Mouse (Mus musculus) bone marrow, adult 2 months (tissue): ENCODE measurements around the gene Antxrl. TPM values are rescaled to one million over a fixed set of nuclear protein-coding genes. Genes with fewer than 3 reads are reported as not detected.
A peak's percentile ranks its signal among the peaks of the same experiment; 100 is the strongest.

Experiments used
- H3K27ac ChIP-seq: fragments of 200-500 bp; 2 replicates; pipeline ENCODE4 v1.5.1; 2012; ENCODE audit warnings: low read depth, mild to moderate bottlenecking, control low read depth, inconsistent platforms, low read length; ENCODE audit not compliant: control insufficient read depth, poor library complexity, insufficient read depth
- H3K4me1 ChIP-seq: fragments of 200-500 bp; 2 replicates; pipeline ENCODE4 v1.6.1; 2011; ENCODE audit warnings: low read length; ENCODE audit not compliant: control insufficient read depth, insufficient read depth
- H3K4me3 ChIP-seq: fragments of 200-500 bp; replicated peaks from 2 replicates; pipeline ENCODE3; 2011; ENCODE audit warnings: mild to moderate bottlenecking, low read depth, low read length, control low read depth; ENCODE audit not compliant: control insufficient read depth
- CTCF ChIP-seq: fragments of 200-500 bp; IDR thresholded peaks from 2 replicates; pipeline ENCODE4 v1.5.1; 2011; ENCODE audit warnings: low read length, control low read depth; ENCODE audit not compliant: control insufficient read depth, insufficient read depth
- POLR2A ChIP-seq: fragments of 200-500 bp; IDR thresholded peaks from 2 replicates; pipeline ENCODE4 v1.6.1; 2011; ENCODE audit warnings: low read depth, mild to moderate bottlenecking, control low read depth, low read length, borderline replicate concordance; ENCODE audit not compliant: control insufficient read depth
- WGBS: fragments of 180-500 bp; shearing (Covaris S2); methylation state at CpG from one replicate; pipeline ENCODE4 v1.1.7; 2018; 5-methylcytosine and 5-hydroxymethylcytosine counted together
- polyA plus RNA-seq: library from polyadenylated mRNA; stranded (reverse); fragments of >200 nt; gene quantifications from 2 replicates; pipeline ENCODE4 v1.2.4, GENCODE M21; 2011; ENCODE audit warnings: low replicate concordance; ENCODE audit not compliant: missing spikeins, insufficient read depth, insufficient read length

Antxrl gene
- polyA plus RNA-seq, 1 experiment: not detected

DNA sequence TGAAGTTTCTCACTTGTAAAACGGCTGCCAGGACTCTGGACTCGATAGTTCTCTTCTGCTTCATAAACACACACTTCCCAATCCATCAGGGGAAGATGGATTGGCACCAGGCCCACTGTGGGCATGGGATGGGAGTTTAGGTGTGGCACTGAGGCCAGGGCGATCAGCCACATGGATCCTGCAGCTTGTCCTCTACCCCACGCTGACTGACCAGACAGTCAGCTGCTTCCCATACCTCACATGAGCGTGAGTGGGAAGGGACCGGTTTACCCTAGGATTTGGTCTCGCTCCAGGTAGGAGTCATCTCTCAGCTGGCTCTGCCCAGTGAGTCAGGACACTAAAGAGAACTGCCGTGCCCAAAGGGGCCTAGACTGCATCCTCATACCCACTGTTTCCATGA, 37.3 kb downstream of the Antxrl start:
- Histone ChIP-seq H3K27ac (no peak overlapping the region), H3K4me1 (no peaks in the 10 kb centered on the region), H3K4me3 (no peak overlapping the region)
- WGBS: 78% methylated on average over 8 of the region's 8 CpGs
- TF ChIP-seq POLR2A (no peak), CTCF (no peak)

DNA sequence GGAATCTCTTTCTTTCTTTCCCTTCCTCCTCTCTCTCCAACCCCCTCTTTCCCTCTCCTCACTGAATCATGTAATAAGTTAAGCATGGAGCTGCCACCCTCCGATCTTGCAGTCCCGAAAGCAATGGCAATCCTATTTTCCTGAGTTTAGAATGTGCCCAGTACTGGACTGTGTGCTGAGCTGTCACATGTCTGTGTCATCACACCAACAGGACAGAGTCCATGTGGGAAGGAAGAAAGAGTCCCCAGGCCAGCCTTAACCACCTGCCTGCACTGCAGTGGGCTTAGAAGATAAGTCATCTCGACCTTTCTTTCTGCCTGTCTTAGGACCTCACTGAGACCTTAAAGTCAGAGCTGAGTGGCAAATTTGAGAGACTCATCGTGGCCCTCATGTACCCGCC, 39.0 kb downstream of the Antxrl start:
- no peak overlapping the region for H3K27ac ChIP-seq
- 72% methylated on average over 5 of the region's 5 CpGs for WGBS
- no peaks in the 10 kb centered on the region for H3K4me1 ChIP-seq
- TF ChIP-seq POLR2A (no peak), CTCF (no peak)
- no peak overlapping the region for H3K4me3 ChIP-seq

DNA sequence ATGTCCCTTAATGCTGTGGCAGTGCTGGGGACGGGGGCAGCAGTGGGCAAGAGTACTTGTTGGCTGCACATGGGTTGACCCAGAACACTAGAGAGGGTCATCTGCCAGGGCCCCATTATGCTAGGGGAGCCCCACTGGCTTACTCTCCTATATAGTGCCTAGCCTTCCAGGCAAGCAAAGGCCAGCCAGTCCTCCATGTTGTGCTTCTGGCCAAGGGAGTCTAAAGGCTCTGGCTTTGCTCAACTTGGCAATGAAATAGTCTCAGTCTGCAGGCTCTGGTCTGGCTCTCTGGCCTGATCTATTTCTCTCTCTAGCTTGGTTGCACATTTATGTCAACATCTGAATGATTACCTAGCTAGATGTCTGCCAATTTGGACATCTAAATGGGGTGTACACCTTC, 40.3 kb downstream of the Antxrl start:
- 58% methylated on average over 1 of the region's 1 CpGs for WGBS
- TF ChIP-seq POLR2A: no peak
- no peak for TF ChIP-seq CTCF
- no peak overlapping the region for H3K4me3 ChIP-seq
- H3K27ac ChIP-seq: no peak overlapping the region
- no peaks in the 10 kb centered on the region for H3K4me1 ChIP-seq

DNA sequence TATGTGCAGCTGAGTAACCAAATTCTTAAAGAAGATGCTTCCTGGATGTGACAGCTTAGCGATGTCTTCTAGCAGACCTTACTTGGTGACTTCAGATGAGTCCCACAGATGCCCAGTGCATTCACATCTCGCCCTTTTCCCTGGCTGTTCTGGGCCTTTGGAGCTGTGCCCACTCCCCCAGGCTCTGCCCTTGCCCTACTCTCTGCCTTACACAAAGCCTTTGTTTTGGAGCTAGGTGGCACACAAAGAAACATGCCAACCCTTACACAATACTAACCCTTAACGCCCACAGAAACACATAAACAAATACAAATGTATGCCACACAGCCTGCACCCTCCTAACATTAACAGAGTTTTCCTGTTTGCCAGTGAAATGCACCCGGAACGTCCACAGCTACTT, 43.7 kb downstream of the Antxrl start:
- H3K4me1 ChIP-seq: no peaks in the 10 kb centered on the region
- no peak overlapping the region for H3K4me3 ChIP-seq
- no peak for TF ChIP-seq CTCF
- no peak for TF ChIP-seq POLR2A
- no peak overlapping the region for H3K27ac ChIP-seq
- WGBS: 68% methylated on average over 5 of the region's 5 CpGs

DNA sequence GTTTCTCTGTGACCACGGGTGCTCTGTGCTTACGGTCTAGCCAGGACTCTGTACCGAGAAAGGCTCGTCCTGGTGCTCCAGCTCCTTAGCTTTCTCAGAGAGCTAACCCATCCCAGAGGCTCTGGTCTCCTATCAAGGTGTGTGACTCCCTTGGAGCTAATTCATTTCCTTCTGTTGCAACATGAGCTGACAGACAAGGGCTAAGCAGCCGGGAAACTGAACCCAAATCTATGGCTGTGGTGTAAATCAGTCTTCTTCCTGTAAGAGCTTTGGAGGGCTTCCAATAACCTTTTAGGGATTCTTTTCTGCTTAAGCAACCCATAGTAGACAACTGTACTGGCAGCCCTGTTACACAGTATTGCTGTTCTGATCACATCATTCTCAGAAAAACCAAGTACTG, 50.1 kb downstream of the Antxrl start, which contains the start of gene A630023A22Rik:
Gene A630023A22Rik (minus strand): TSS at position 154 of the 400 bp plus-strand sequence.
- Histone ChIP-seq H3K27ac (no peak within 1 kb of the TSS), H3K4me1 (no peaks in the 10 kb centered on the region), H3K4me3 (no peak within 1 kb of the TSS)
- TF ChIP-seq CTCF (no peak), POLR2A (no peak)
- WGBS: 52% methylated on average over 5 of the region's 5 CpGs

DNA sequence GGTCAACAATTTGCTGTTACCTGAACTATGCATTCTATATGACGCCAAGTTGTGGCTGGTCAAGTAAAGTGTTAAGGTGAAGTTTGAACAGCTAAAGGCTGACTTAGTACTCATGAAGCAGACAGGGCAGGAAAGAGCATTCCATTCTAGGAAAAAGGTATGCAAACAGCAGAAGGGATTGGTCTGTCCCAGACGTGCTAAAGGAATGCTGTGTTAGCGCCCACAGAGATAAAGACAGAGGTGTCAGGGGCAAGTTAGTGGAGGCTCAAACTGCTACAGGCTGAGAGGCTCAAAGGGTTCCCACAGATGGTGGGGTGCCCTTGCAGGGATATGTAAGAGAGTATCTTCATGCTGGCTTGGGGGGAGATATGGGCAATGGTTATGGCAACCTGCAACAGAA, 51.3 kb downstream of the Antxrl start:
- 67% methylated on average over 3 of the region's 3 CpGs for WGBS
- H3K27ac ChIP-seq: no peak overlapping the region
- TF ChIP-seq CTCF (no peak), POLR2A (no peak)

DNA sequence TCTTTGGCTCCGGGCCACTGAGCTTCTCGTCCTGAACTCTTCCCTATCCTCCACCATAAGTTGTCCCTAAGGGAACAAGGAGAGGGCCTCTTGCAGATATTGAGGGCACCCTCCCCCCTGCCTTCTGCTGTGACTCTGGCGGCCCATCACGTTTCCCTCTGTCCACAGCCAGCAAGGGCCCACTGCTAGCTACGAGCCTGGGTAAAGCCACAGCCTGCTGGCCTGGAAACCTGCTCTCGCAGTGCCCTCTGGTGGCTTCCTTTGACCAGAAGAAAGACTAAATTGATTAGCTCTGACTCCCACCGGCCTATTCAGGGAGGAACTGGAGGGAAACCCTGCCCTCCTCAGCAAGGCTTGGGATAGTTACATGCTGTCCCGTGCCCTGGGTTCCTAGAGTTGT, 52.4 kb downstream of the Antxrl start:
- H3K4me1 ChIP-seq: no peaks in the 10 kb centered on the region
- TF ChIP-seq CTCF (peak; percentile 24; the same call in 1 of the 2 replicates), POLR2A (no peak)
- WGBS: 19% methylated on average over 8 of the region's 8 CpGs
- H3K4me3 ChIP-seq: no peak overlapping the region
- no peak overlapping the region for H3K27ac ChIP-seq

More for the DNA sequence above, 51.3 kb downstream of the Antxrl start:
- Histone ChIP-seq H3K4me1 (no peaks in the 10 kb centered on the region), H3K4me3 (no peak overlapping the region)

DNA sequence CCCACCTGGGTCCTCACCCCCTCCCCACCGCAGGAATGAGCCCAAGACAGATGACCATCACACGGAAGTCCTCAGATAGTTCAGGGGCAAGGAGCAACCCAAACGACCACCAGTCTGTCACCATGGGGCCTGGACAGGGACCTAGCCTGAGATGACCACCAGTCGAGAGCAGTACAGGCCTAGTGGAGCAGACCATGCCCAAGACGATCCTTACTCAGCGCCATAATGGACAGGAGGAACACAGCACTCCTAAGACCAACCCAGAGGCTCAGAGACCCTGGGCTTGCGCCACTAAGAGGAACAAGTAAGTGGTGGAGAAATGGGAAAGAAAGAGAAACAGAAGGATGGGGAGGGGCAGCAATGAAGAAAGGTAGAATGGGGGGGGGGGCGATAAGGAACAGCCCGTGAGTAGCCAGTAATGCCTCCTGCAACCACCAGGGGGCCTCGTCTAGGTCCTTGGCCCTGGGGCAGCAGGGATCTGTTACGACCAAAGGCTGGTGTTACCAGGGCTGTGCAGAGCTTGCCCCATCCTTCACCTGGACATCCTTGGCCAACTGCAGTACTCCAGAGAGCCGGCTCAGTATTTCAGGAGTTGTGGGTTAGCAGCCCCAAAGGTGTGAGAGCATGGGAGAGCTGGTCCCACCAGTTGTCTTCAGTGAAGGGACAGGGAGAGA, 54.0 kb downstream of the Antxrl start:
- TF ChIP-seq POLR2A (no peak), CTCF (peak; percentile 49)
- no peaks in the 10 kb centered on the region for H3K4me1 ChIP-seq
- H3K27ac ChIP-seq: no peak overlapping the region
- no peak overlapping the region for H3K4me3 ChIP-seq
- 53% methylated on average over 12 of the region's 12 CpGs for WGBS
